ENCODE assay signal across 9 mouse cellular contexts in the genomic region with DNA sequence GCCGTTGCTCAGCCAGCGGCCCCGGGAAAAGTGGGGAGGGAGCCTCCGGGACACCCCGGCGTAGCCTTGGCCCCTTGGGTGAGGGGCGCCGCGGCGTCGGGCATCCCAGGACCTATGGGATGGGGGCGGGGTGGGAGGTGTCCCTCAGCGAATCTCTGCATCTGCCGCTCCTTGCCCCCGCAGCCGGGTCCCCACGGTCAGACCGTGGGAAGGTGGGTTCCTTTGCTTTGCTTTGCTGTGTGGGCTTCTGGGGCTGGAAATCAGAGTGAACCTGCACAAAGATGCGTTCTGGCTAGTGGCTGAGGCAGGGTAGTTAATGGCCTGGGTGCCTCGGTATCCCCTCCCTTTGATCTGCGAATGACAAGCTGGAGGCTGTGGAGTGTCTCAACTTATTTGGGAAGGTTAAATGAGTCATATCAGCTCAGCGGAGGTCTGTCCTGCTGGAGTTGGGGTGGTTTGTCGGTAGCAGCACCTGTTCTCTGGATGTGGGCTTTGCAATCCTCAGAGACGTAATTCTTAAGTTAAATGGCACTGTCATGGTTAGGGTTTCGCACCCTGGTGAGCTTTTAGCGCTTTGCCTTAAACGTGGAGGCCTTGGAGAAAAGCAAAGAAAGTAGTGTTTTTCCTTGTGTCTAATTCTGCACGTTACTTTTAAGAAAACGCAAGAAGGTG. TPM values are rescaled to one million over a fixed set of nuclear protein-coding genes. Genes with fewer than 3 reads are reported as not detected.
DNase-seq lines count a peak whose midpoint lies in the region; ATAC-seq lines count a peak whose summit lies in the region.
"Had no signal": no experiment of that assay in that cellular context is flagged by ENCODE, and none has a peak within 500 bp of the region (broad histone marks: within the 10 kb centered on the region; RNA-seq: fewer than 3 reads in every experiment).

No protein-coding gene starts in this region.

- H3K9ac ChIP-seq in forebrain, embryonic 12.5 days: peak overlapping the region; percentile 88

- DNase-seq in adrenal gland, adult 8-10 months: peak; percentile 59
- no peak for DNase-seq in adrenal gland, postnatal 14 days
- DNase-seq in spleen, adult 12 weeks (ENCODE audit: low spot score): peak; percentile 7
- DNase-seq in spleen, adult 18-20 months: no peak
- DNase-seq in kidney, adult 9 months: peak; percentile 44
- DNase-seq in lung, postnatal 36 days: peak; percentile 21
- DNase-seq in gastrocnemius, postnatal 10 days: no peak

- no peaks in the 10 kb centered on the region for H3K9me3 ChIP-seq in forebrain, embryonic 12.5 days

- H3K4me2 ChIP-seq in forebrain, embryonic 12.5 days: peak overlapping the region; percentile 79

- H3K36me3 ChIP-seq in forebrain, embryonic 12.5 days (replicated peaks): no peaks in the 10 kb centered on the region

- no peaks in the 10 kb centered on the region for H3K27me3 ChIP-seq in forebrain, embryonic 12.5 days
- H3K27me3 ChIP-seq: Patski had no signal

- H3K4me1 ChIP-seq in forebrain, embryonic 12.5 days: peaks cover 7% of the 10 kb centered on the region

- ATAC-seq in forebrain, embryonic 12.5 days (ENCODE audit: low FRiP score): peak; percentile 21

- 1% methylated on average over 29 of the region's 29 CpGs for WGBS in forebrain, embryonic 12.5 days

- H3K27ac ChIP-seq in forebrain, embryonic 12.5 days: peak overlapping the region; percentile 99

- H3K4me3 ChIP-seq in forebrain, embryonic 12.5 days (replicated peaks): peak overlapping the region; percentile 86

RNA-seq across cellular contexts. Expression of gene Fut8, which starts 1.6 kb away (rescaled TPM):
- 10 to 100 TPM; 38.1 to 45.6 (median 39.2) TPM for total RNA-seq in adrenal gland, adult 8-10 months (2022)
- 41.2 and 46.0 TPM in 2 replicates for total RNA-seq in adrenal gland, postnatal 14 days (2021)
- 35.8 and 38.7 TPM in 2 replicates for polyA plus RNA-seq in forebrain, embryonic 12.5 days (2016; fragmentation: Nextera tagmentation; extraction: Ambion mirVana)
- total RNA-seq in gastrocnemius, postnatal 10 days (2021): 10 to 100 TPM; 24.9 to 26.8 TPM

Comparison
In these comparisons a context has a peak if more than half of its experiments do, and no peak if none do; other contexts are left out.
1. DNase-seq: peak in adrenal gland, adult 8-10 months (single experiment), spleen, adult 12 weeks (single experiment), kidney, adult 9 months (single experiment) and lung, postnatal 36 days (single experiment); none in adrenal gland, postnatal 14 days (single experiment), spleen, adult 18-20 months (0 of 2) and gastrocnemius, postnatal 10 days (single experiment).